Mouse (Mus musculus) G1E (cell line): ENCODE measurements around the gene Pkdcc. TPM values are rescaled to one million over a fixed set of nuclear protein-coding genes. Genes with fewer than 3 reads are reported as not detected.

Source experiments
- ATAC-seq: 2 replicates; pipeline ENCODE4 v1.8.0; 2016; ENCODE audit warnings: mild to moderate bottlenecking; ENCODE audit not compliant: insufficient number of reproducible peaks, poor library complexity, low FRiP score, severe bottlenecking; ENCODE audit errors: extremely low read depth
- DNase-seq: peaks from one replicate; pipeline ENCODE4 v3.0.0; 2012; ENCODE audit warnings: low spot score
- H3K27me3 ChIP-seq: 2 replicates; pipeline ENCODE4 v1.6.1; 2012; ENCODE audit warnings: mild to moderate bottlenecking, low read length, inconsistent platforms; ENCODE audit not compliant: insufficient read depth
- H3K36me3 ChIP-seq: replicated peaks from 2 replicates; pipeline ENCODE3; 2012; ENCODE audit warnings: mild to moderate bottlenecking, inconsistent platforms
- H3K4me1 ChIP-seq: 2 replicates; pipeline ENCODE4 v1.6.1; 2012; ENCODE audit warnings: low read depth, low read length, inconsistent platforms, mixed read lengths; ENCODE audit not compliant: insufficient read depth
- H3K4me3 ChIP-seq: 2 replicates; pipeline ENCODE4 v1.5.1; 2012; ENCODE audit warnings: low read depth, mild to moderate bottlenecking, inconsistent platforms, low read length, moderate library complexity, mixed read lengths
- H3K9me3 ChIP-seq: replicated peaks from 2 replicates; pipeline ENCODE4 v1.6.1; 2012; ENCODE audit warnings: inconsistent platforms
- CTCF ChIP-seq: IDR thresholded peaks from 2 replicates; pipeline ENCODE4 v1.5.1; 2012; ENCODE audit warnings: low read depth, low read length, inconsistent platforms, mixed read lengths
- GATA1 ChIP-seq: IDR thresholded peaks from 2 replicates; pipeline ENCODE4 v1.6.1; 2012; ENCODE audit warnings: borderline replicate concordance, low read length, inconsistent platforms, mixed read lengths
- GATA2 ChIP-seq: IDR thresholded peaks from 2 replicates; pipeline ENCODE4 v1.6.1; 2012; ENCODE audit warnings: low read depth, low read length, inconsistent platforms, borderline replicate concordance
- POLR2AphosphoS5 ChIP-seq: IDR thresholded peaks from 2 replicates; pipeline ENCODE4 v1.6.1; 2012; ENCODE audit warnings: low read depth, low read length, inconsistent platforms; ENCODE audit not compliant: insufficient replicate concordance
- TAL1 ChIP-seq: conservative IDR thresholded peaks from 2 replicates; pipeline ENCODE4 v1.6.1; 2012; ENCODE audit warnings: low read depth, low read length, inconsistent platforms, mixed read lengths
- polyA plus RNA-seq: library from polyadenylated mRNA; stranded (reverse); fragments of >175 nt; gene quantifications from 2 replicates; pipeline ENCODE4 v1.2.3, GENCODE M21; 2012
- total RNA-seq, 2 experiments: library from RNA; stranded (forward) in 1 of 2; stranded (reverse) in 1 of 2; fragments of 200-1000 nt in 1 of 2; fragments of >200 nt in 1 of 2; fragmentation: Nextera tagmentation in 1 of 2; gene quantifications; 2 replicates each; pipeline ENCODE4 v1.2.3; 2014 to 2017

Gene Pkdcc
- total and polyA plus RNA-seq, 3 experiments: not detected

DNA sequence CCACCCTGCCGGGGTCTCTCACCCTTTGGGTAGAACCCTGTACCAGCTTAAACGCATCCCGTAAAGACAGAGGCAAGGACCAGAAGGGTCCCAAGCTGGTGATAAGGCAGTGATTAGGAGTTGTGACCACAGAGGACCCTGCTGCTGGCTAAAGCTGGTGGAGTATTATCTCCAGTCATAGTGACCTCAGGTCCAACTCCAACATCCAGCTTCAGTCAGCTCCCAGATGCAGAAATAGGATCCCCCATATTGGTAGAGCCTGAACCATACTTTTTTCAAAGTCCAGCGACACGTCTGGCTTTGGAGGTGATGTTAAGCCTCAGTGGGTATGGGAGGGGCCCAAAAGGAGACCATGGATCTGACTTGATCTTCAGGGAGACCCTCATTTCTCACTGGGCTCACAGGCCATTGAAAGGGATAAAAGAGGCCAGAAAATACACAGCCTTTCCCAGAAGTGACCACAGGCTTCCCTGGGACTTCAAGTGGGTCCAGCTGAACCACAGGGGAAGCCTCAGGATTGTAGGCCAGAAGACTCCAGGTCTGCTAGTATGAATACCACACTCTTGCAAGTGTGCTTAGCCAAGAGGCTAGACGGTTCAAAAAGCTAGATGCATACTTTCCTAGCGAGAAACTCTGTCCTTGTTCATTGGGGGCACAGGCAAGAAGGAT is 1.3 kb downstream of the Pkdcc start:
- Histone ChIP-seq H3K4me3 (no peak overlapping the region), H3K9me3 (peaks cover 87% of the 10 kb centered on the region), H3K36me3 (no peaks in the 10 kb centered on the region), H3K4me1 (no peaks in the 10 kb centered on the region), H3K27me3 (no peaks in the 10 kb centered on the region)
- TF ChIP-seq GATA2: no peak
- ATAC-seq (no peak), DNase-seq (no peak)

DNA sequence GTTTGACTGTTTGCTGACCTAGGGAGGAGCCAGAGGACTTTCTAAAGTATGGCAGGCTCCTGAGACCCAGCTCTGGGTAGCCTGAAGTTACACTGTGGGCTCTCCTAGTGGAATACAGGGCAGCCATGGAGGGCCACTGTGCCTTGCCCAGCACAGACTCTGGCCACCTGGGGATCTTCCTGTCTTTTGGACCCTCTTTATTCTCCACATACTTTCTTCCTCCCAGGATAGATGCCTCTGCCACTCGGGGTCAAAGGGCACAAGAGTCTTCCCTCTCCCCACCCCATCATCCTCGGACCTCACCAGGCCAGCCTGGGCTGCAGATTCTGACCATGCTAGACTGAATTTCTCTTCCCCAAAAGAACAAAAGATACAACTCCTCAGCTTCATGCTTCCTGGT is 3.1 kb downstream of the Pkdcc start:
- no peak for TF ChIP-seq CTCF
- TF ChIP-seq GATA1: no peak
- TF ChIP-seq TAL1: no peak
- TF ChIP-seq POLR2AphosphoS5: no peak
- no peak for TF ChIP-seq GATA2
- no peaks in the 10 kb centered on the region for H3K27me3 ChIP-seq
- no peaks in the 10 kb centered on the region for H3K4me1 ChIP-seq
- H3K4me3 ChIP-seq: no peak overlapping the region
- H3K36me3 ChIP-seq: no peaks in the 10 kb centered on the region
- DNase-seq (no peak), ATAC-seq (no peak)
- peaks cover 92% of the 10 kb centered on the region for H3K9me3 ChIP-seq

GRCm38 (mm10) chr17:83218722-83219121 is 3.6 kb downstream of the Pkdcc start:
- H3K27me3 ChIP-seq: no peaks in the 10 kb centered on the region
- no peaks in the 10 kb centered on the region for H3K36me3 ChIP-seq
- H3K9me3 ChIP-seq: peaks cover 92% of the 10 kb centered on the region
- TF ChIP-seq TAL1 (no peak), GATA1 (no peak), CTCF (no peak), GATA2 (no peak), POLR2AphosphoS5 (no peak)
- no peak for DNase-seq
- H3K4me3 ChIP-seq: no peak overlapping the region
- no peaks in the 10 kb centered on the region for H3K4me1 ChIP-seq
- ATAC-seq: no peak

DNA sequence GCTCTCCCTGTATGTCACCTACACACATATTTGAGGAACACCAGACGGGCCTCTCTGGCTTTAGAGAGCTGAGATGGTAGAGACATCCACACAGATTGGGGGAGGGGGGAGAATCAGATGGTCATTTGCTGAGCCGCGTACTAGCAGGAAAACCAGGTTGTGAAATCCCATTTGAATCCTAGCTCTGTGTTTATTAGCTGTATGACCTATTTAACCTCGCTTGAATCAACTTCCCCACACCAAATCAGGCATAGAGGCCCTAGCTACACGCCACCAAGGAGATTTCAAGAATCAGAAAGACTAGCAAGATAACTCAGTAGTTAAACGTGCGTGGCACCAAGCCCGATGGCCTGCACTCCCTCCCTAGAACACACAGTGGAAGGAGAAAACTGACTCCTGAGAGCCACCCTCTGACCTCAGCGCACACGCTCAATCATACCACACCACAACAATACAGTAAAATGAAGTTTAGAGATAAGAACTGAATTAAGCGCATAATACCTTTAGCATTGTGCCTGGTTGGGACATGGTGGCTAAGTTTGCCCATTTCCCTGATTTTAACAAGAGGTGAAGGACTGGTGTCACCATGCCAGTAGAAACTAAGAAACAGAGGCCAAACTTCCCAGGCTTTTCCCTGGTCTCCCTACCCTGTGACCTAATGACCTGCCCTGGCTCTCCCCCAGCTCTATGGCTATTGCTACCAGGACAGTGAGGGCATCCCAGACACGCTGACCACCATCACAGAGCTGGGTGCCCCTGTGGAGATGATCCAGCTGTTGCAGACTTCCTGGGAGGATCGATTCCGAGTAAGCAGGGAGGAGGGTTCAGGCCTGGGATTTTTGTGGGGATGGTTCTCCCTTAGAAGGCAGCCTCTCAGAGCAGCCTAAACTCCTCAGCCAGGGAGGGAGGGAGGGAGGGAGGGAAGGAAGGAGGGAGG is 4.5 kb downstream of the Pkdcc start:
- TF ChIP-seq TAL1 (no peak), GATA2 (no peak), GATA1 (no peak)
- Histone ChIP-seq H3K4me1 (no peaks in the 10 kb centered on the region), H3K36me3 (no peaks in the 10 kb centered on the region), H3K27me3 (no peaks in the 10 kb centered on the region), H3K4me3 (no peak overlapping the region), H3K9me3 (peaks cover 92% of the 10 kb centered on the region)
- no peak for DNase-seq
- no peak for ATAC-seq

DNA sequence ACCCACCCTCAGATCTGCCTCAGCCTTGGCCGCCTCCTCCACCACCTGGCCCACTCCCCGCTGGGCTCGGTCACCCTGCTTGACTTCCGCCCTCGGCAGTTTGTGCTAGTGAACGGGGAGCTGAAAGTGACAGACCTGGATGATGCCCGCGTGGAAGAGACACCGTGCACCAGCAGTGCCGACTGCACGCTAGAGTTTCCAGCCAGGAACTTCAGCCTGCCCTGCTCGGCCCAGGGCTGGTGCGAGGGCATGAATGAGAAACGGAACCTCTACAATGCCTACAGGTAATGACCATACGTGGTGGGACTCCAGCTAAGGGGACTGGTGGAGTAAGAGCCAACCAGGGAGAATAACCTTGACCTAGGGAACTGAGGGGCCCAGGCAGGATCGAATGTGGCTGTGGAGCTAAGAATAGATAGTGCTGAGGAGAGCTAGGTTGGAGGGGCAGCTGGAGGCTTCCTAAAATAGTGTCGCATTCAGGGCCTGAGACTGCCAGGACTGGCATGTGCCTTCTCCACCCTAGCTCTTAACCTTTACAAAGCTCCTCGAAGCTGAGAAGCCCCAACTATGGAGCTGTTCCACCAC is 6.0 kb downstream of the Pkdcc start:
- H3K27me3 ChIP-seq: no peaks in the 10 kb centered on the region
- ATAC-seq (no peak), DNase-seq (no peak)
- no peaks in the 10 kb centered on the region for H3K36me3 ChIP-seq
- no peaks in the 10 kb centered on the region for H3K4me1 ChIP-seq
- H3K9me3 ChIP-seq: peaks cover 91% of the 10 kb centered on the region
- TF ChIP-seq GATA2 (no peak), TAL1 (no peak), POLR2AphosphoS5 (no peak), GATA1 (no peak)
- no peak overlapping the region; the same call in 1 of the 2 replicates for H3K4me3 ChIP-seq

DNA sequence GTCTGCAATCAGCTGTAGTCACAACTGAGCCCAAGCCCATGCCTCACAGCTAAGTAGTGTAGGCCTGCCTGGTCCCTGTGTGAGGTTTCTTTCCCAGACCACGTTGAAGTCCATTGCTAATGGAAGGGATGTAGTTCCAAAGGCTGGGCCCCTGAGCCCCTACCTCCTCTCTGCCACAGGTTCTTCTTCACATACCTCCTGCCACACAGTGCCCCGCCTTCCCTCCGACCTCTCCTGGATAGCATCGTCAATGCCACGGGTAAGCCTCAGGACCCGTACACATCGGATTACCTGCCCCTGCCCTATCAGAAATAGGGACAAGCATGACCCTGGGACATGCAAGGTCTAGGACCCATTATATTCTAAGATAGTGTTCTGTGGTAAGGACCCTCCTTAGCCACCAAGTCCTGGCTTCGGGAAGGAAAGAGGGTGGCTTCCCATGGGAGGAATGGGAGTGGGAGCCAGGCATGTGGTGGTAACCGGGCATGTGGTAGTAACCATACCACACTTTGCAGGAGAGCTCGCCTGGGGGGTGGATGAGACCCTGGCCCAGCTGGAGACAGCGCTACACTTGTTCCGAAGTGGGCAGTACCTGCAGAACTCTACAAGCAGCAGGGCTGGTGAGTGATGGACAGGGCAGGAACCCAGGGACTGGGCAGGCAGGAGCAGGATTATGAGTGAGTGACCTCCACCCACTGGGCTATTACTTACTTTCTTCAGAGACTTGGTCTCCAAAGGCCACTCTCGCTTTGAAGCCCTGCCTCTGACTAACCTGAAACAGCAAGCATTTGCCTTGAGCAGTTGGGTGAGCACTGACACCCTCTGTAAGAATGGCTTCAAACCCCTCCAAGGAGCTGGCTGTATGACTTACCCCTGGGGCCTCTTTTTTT is 6.8 kb downstream of the Pkdcc start:
- no peak for TF ChIP-seq GATA1
- no peak for TF ChIP-seq TAL1
- no peak for TF ChIP-seq POLR2AphosphoS5
- TF ChIP-seq GATA2: no peak
- TF ChIP-seq CTCF: no peak
- no peak for DNase-seq
- Histone ChIP-seq H3K36me3 (no peaks in the 10 kb centered on the region), H3K27me3 (no peaks in the 10 kb centered on the region), H3K9me3 (peaks cover 91% of the 10 kb centered on the region), H3K4me3 (no peak overlapping the region), H3K4me1 (no peaks in the 10 kb centered on the region)
- no peak for ATAC-seq
